ENCODE assay signal across 17 mouse cellular contexts in genomic region chr17:86615592-86616291, GRCm38 (mm10).
"Had no signal": no experiment of that assay in that cellular context is flagged by ENCODE, and none has a peak within 500 bp of the region (broad histone marks: within the 10 kb centered on the region; RNA-seq: fewer than 3 reads in every experiment).

No protein-coding gene starts in this region.

- H3K9me3 ChIP-seq: lung, embryonic 15.5 days; megakaryocyte, embryonic 14.5 days; midbrain, embryonic 12.5 days; neural tube, embryonic 12.5 days; stomach, embryonic 15.5 days had no signal

- H3K4me3 ChIP-seq: lung, embryonic 15.5 days; megakaryocyte, embryonic 14.5 days; midbrain, embryonic 12.5 days; neural tube, embryonic 12.5 days; stomach, embryonic 15.5 days had no signal

- H3K27ac ChIP-seq: lung, embryonic 15.5 days; macrophage; midbrain, embryonic 12.5 days; neural tube, embryonic 12.5 days; stomach, embryonic 15.5 days; stomach, postnatal 0 days had no signal

- H3K36me3 ChIP-seq: lung, embryonic 15.5 days; midbrain, embryonic 12.5 days; stomach, embryonic 15.5 days had no signal

- H3K9ac ChIP-seq: lung, embryonic 15.5 days; midbrain, embryonic 12.5 days; neural tube, embryonic 12.5 days; stomach, embryonic 15.5 days had no signal

- H3K4me2 ChIP-seq: lung, embryonic 15.5 days; midbrain, embryonic 12.5 days; neural tube, embryonic 12.5 days; stomach, embryonic 15.5 days had no signal

- H3K27me3 ChIP-seq: lung, embryonic 15.5 days; megakaryocyte, embryonic 14.5 days; midbrain, embryonic 12.5 days; neural tube, embryonic 12.5 days; stomach, embryonic 15.5 days had no signal

- ATAC-seq: lung, postnatal 0 days; midbrain, embryonic 16.5 days had no signal

- H3K4me1 ChIP-seq: midbrain, embryonic 12.5 days; neural tube, embryonic 12.5 days had no signal

- DNase-seq: lung, adult 2 months; lung, postnatal 14 days; lung, postnatal 36 days; midbrain, embryonic 14.5 days; right cerebral cortex, postnatal 14 days; thymus, adult 2 months; thymus, postnatal 25 days; thymus, postnatal 4 days had no signal
